Mouse (Mus musculus): ENCODE results near the gene Tcte1.

Gene Tcte1

GRCm38 (mm10) chr17:45564531-45565084, 41.4 kb downstream of the Tcte1 start:
- no peak for DNase-seq (ENCODE audit: low read depth, low spot score)

GRCm38 (mm10) chr17:45565103-45565502, 41.9 kb downstream of the Tcte1 start:
- no peak for DNase-seq (ENCODE audit: low read depth, low spot score)

- DNase-seq (ENCODE audit: low read depth, low spot score): no peak
These were observed 42.8 kb downstream of the Tcte1 start for GRCm38 (mm10) chr17:45566031-45566359.

GRCm38 (mm10) chr17:45566360-45567161, 43.3 kb downstream of the Tcte1 start:
- DNase-seq (ENCODE audit: low read depth, low spot score): peak; percentile 55

DNA sequence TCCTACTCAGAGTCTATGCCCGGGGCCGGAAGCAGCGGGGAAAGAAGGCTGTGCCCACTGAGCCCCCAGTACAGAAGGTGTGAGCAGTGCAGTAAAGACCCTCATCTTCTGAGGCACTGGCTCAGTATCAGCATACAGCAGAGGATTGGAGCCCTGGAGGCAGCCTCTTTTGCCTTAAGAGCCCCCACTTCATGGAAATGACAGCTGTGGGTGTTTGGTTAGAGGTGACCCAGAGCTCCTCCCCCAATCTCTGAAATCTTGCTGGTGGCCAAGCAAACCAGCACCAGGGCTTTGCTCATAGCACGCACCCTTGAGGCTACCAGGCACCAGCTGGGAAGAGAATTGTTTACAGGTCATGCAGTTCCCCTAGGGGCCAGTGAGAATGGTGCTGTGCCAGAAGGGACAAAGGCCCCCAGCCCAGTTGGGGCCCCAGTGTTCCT, 43.9 kb downstream of the Tcte1 start:
- peak; percentile 31 for DNase-seq (ENCODE audit: low read depth, low spot score)

GRCm38 (mm10) chr17:45568990-45569389, 45.8 kb downstream of the Tcte1 start:
- DNase-seq (ENCODE audit: low read depth, low spot score): no peak

GRCm38 (mm10) chr17:45569999-45570398, 46.8 kb downstream of the Tcte1 start:
- DNase-seq (ENCODE audit: low read depth, low spot score): no peak

- peak; percentile 86 for DNase-seq (ENCODE audit: low read depth, low spot score)
These were observed 49.2 kb downstream of the Tcte1 start for GRCm38 (mm10) chr17:45572103-45573086.

DNA sequence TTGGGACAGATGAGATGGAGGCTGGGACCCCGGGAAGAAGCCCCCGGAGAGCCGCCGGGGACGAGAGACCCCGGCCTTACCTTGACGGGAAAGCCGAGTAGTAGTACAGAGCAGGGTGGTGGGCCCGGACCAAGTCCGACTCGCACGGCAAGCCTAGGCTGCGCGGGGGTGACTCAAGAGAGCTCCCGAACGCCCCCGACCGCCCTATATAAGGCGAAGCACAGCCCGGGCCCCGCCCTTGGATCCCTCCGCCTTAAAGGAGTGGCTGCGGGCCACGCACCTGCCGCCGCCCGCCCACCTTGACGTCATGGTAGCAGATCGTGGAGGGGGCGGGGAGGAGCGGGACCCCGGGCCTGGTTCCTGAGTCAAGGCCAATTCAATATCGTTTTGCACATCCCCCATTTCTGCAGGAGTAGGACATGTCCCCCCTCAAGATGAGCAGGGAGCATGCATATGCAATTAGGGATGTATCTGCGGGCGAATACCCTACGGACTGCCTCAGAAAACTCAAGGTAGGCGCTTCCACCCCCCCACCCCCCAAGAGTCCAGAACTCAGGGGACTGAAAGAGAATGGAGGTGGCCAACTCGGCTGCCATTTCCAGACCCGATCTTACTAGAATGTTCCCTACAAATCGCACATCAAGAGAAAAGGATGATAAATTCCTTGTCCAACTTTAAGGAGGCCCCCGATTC, 50.0 kb downstream of the Tcte1 start, which contains the start of gene Hsp90ab1:
Gene Hsp90ab1, minus strand, starts transcription at position 185 of the 693 bp plus-strand sequence.
- DNase-seq (ENCODE audit: low read depth, low spot score): peak; percentile 99

DNA sequence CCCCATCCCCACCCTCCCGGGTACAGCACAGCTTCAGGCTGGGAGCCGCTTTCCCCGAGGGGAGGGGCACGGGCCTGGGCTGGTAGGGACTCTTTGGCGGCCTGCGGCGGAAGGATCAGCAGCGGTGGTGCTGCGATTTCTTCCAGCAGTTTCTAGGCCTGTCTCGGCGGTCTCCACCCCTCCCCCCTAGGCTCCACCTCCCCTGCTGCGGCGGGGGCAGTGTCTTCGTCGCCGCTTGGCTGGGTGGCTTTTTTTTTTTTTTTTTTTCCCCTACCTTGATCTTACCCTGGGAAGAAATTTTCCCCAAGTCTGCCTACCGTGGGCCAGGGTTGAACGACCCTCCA, 50.5 kb downstream of the Tcte1 start:
- DNase-seq (ENCODE audit: low read depth, low spot score): peak; percentile 98

DNA sequence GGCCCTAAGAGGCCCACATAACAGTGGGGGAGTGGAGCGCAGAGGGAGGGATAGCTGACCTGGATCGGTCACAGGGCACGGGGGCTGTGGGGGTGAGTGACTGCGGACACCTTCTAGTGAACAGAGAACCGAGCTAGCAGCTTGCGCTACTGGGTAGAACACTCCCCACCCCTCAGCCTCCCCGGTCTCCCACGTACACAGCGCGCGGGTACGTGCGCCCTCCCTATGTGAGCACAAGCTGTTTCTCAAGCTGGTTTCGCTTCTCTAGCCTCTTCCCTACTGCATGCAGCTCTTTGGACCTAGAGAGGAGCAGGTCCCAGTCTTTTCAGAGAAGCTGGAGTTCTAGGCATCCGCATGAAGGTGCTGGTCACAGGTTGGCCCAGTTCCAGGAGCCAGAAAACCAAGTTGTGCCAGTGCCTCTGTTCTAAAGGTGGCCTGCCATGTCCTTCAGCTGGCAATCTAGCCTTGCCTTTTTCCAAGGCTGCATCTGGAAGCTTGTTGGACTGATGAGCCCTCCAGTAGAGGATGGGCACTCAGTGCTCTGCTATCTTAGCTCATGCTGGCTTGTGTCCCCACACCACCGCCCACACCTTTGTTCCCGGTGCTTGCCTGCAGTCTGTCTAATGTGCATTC, 51.0 kb downstream of the Tcte1 start:
- peak; percentile 97 for DNase-seq (ENCODE audit: low read depth, low spot score)

GRCm38 (mm10) chr17:45575123-45575897, 52.1 kb downstream of the Tcte1 start:
- DNase-seq (ENCODE audit: low read depth, low spot score): no peak

DNA sequence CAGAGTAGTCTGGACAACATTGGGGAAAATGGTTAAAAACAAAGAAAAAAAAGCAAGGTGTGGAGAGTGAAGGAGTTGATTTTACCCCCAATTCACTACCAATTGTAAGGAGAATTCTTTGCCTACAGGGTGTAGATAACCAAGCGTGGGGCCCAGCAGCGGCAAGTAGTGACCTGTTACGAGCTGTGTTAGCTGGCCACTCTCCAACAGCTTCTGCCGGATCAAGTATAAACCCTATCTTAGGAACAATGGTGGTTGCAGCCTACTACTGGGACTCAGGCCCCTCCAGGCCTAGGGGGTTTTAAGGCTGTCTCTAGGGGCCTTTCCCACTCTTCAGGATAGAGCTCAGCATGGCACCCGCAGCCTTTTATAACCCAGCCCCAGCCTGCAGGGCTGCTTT, 55.0 kb downstream of the Tcte1 start:
- DNase-seq (ENCODE audit: low read depth, low spot score): no peak

DNA sequence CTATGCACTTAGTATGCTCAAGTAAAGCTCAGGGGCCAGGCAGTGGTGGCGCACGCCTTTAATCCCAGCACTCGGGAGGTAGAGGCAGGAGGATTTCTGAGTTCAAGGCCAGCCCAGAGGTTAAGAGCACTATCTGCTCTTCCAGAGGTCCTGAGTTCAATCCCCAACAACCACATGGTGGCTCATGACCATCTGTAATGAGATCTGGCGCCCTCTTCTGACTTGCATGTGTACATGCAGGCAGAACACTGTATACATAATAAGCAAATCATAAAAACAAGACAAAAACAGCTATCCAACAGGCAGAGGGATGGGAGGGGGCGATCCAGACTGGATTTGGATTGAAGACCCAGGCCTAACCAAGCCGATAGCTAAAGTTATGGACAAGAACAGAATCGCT, 55.6 kb downstream of the Tcte1 start:
- DNase-seq (ENCODE audit: low read depth, low spot score): peak; percentile 48

GRCm38 (mm10) chr17:45579554-45579953, 56.3 kb downstream of the Tcte1 start:
- no peak for DNase-seq (ENCODE audit: low read depth, low spot score)

DNA sequence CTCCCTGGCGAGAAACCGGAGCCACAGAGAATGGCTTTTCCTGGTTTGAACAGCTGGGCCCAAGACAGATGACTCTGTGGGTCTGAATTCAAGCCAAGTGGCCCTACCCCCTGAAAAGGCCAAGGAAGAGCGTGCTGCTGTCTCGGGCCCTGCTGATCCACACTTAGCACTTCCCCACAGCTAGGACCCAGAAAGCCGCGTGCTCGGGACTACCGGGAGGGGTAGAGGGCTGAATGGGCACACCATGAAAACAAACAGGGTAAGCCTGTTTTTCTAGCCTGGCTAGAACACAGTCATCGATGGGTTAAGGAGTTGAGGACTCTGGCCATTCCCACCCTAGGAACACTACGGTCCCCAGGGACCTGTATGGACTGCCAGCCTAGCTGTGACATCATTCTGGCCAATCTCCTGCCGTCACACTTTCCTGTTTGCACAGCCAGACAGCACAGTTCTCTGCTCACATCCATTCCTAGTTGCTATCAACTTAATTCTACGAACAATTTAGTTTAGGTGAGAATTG, 57.8 kb downstream of the Tcte1 start:
- DNase-seq (ENCODE audit: low read depth, low spot score): no peak

- DNase-seq (ENCODE audit: low read depth, low spot score): peak; percentile 90
These were observed 58.3 kb downstream of the Tcte1 start for GRCm38 (mm10) chr17:45581567-45581983.

GRCm38 (mm10) chr17:45582188-45582587, 59.0 kb downstream of the Tcte1 start:
- no peak for DNase-seq (ENCODE audit: low read depth, low spot score)

DNA sequence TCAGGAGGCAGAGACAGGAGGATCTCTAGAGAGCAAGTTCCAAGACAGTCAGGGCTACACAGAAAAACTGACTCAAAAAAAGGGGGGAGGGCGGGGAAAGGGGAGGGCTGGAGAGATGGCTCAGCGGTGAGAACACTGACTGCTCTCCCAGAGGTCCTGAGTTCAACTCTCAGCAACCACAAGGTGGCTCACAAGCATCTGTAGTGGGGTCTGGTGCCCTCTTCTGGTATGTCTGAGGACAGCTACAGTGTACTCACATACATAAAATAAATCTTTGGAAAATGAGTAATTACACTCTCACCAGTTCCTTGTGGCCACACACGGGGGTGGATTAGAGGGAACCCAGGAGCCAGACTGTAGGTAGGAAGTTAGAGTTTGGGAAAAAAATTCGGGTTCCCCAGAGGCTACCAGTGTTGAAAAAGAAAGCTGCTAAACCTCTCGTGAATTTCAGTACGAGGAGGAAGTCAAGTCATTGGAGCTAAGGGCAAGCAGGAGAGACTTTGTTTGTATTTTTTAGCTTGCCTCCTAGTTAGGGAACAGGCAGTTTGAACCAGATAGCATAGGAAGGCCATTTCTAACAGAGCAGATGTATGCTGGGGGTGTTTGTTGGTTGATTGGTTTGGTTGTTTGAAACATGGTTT, 59.6 kb downstream of the Tcte1 start:
- peak; percentile 64 for DNase-seq (ENCODE audit: low read depth, low spot score)

Data from brain, adult 2 months (tissue).